Mouse (Mus musculus): ENCODE measurements around the gene Obsl1. TPM values are rescaled to one million over a fixed set of nuclear protein-coding genes. Genes with fewer than 3 reads are reported as not detected.

Obsl1 gene
- polyA plus RNA-seq, 1 experiment from 2014 or later, result 34.9 TPM

- H3K9me3 ChIP-seq, result no peaks in the 10 kb centered on the region
- H3K4me1 ChIP-seq (replicated peaks), result peaks cover 19% of the 10 kb centered on the region
- WGBS, result 6% methylated on average over 28 of the region's 28 CpGs
- peak within 1 kb of the TSS; percentile 73 for H3K4me2 ChIP-seq
- peak within 1 kb of the TSS; percentile 66 for H3K9ac ChIP-seq
- H3K27ac ChIP-seq (replicated peaks), result peak within 1 kb of the TSS; percentile 78
- no peaks in the 10 kb centered on the region for H3K36me3 ChIP-seq
- H3K27me3 ChIP-seq, result no peaks in the 10 kb centered on the region
- peak; percentile 90 for ATAC-seq (ENCODE audit: low FRiP score, low read depth)
- H3K4me3 ChIP-seq, result peak within 1 kb of the TSS; percentile 56
Measured at GRCm38 (mm10) chr1:75435475-75436328, 70.5 kb downstream of the Obsl1 start, which contains the start of gene Gmppa. Gmppa (plus strand) TSS chr1:75435930.

Other genes starting within 250 kb of the Obsl1 start
- gene Ptprn, start 241.9 kb downstream of the Obsl1 start, polyA plus RNA-seq (2015; fragmentation: Nextera tagmentation; extraction: Ambion mirVana), result 30.4 and 33.5 TPM in 2 replicates
- gene Resp18, start 228.0 kb downstream of the Obsl1 start, polyA plus RNA-seq (2015; fragmentation: Nextera tagmentation; extraction: Ambion mirVana), result 203 and 214 TPM in 2 replicates
- 140 and 145 TPM in 2 replicates for gene Dnpep, start 188.5 kb downstream of the Obsl1 start, polyA plus RNA-seq (2015; fragmentation: Nextera tagmentation; extraction: Ambion mirVana)
- gene Des, start 146.1 kb downstream of the Obsl1 start, polyA plus RNA-seq (2015; fragmentation: Nextera tagmentation; extraction: Ambion mirVana), result 1.1 and 1.7 TPM in 2 replicates
- 22.4 and 25.0 TPM in 2 replicates for gene Speg, start 131.2 kb downstream of the Obsl1 start, polyA plus RNA-seq (2015; fragmentation: Nextera tagmentation; extraction: Ambion mirVana)
- 73.8 and 79.0 TPM in 2 replicates for gene Gmppa, start 70.5 kb downstream of the Obsl1 start, polyA plus RNA-seq (2015; fragmentation: Nextera tagmentation; extraction: Ambion mirVana)
- gene Asic4, start 56.0 kb downstream of the Obsl1 start, polyA plus RNA-seq (2015; fragmentation: Nextera tagmentation; extraction: Ambion mirVana), result 21.2 and 22.8 TPM in 2 replicates
- 46.1 and 53.4 TPM in 2 replicates for gene Chpf, start 27.1 kb downstream of the Obsl1 start, polyA plus RNA-seq (2015; fragmentation: Nextera tagmentation; extraction: Ambion mirVana)
- gene Tmem198, start 26.9 kb downstream of the Obsl1 start, polyA plus RNA-seq (2015; fragmentation: Nextera tagmentation; extraction: Ambion mirVana), result 45.2 and 49.9 TPM in 2 replicates
- 17.4 and 22.4 TPM in 2 replicates for gene Inha, start 625 bp upstream of the Obsl1 start, polyA plus RNA-seq (2015; fragmentation: Nextera tagmentation; extraction: Ambion mirVana)
- 20.1 and 21.0 TPM in 2 replicates for gene Stk11ip, start 15.1 kb upstream of the Obsl1 start, polyA plus RNA-seq (2015; fragmentation: Nextera tagmentation; extraction: Ambion mirVana)
- 72.4 and 77.2 TPM in 2 replicates for gene Slc4a3, start 39.8 kb upstream of the Obsl1 start, polyA plus RNA-seq (2015; fragmentation: Nextera tagmentation; extraction: Ambion mirVana)